Mouse (Mus musculus) kidney, adult 9 months (tissue): Measurements from ENCODE around the gene Gm45785.
A peak's percentile ranks its signal among the peaks of the same experiment; 100 is the strongest.

Experiments
- DNase-seq: peaks from one replicate; pipeline ENCODE4 v3.0.0; 2022

Gene Gm45785

GRCm38 (mm10) chr7:140828171-140828881 lies 27.8 kb downstream of the Gm45785 start:
- DNase-seq, result peak; percentile 91

- DNase-seq, result no peak
Measured at GRCm38 (mm10) chr7:140822731-140823130, 33.4 kb downstream of the Gm45785 start.

DNA sequence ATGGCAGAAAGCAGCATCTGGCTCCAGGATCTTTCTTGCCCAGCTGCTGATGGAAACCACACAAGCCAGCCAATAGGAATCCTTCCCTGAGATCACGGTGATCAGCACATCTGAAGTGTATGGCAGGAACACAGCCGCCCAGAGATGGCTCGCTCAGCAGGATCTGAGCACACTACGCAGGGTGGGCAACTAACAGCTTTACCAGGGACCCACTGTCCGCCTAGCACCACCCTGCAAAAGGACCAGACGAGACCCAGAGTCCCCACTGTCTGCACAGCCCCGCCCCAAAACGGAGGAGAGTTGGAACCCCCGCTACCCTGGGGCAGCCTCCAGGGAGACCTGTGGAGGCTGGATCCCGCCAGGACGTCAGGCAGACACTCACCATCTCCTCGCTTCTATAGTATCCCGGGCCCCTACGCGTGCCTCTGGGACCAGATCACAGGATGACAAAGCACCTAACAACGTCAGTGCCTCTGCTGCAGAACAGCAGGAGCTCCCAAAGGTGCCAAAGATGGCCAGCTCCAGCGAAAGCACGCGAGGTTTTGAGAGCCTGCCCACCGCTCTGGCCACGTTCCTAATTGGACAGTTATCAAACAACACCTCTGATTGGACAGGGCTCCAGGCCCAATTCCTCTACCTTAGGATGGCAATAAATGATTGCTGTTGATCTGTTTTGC lies 34.3 kb downstream of the Gm45785 start, which contains the start of gene Zfp941:
Zfp941 (minus strand) TSS at position 526 of the 677 bp plus-strand sequence.
- DNase-seq, result peak; percentile 76

DNA sequence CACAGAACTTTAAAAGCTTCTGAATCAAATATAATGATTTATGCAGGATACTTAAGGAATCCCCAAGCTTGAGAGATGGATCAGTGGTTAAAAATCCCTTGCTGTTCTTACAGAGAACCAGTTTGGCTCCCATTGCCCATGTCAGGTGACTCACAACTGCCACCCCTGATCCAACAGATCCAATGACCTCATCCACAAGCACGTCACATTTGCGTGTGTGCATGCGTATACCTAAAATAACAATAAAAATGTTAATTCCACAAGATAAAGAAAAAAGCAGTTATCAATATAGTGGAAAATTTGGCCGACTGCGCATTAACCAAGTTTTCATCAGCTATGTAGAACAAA lies 34.9 kb downstream of the Gm45785 start:
- no peak for DNase-seq

GRCm38 (mm10) chr7:140820173-140820572 lies 36.0 kb downstream of the Gm45785 start:
- DNase-seq, result no peak

- no peak for DNase-seq
Measured at GRCm38 (mm10) chr7:140812850-140813249, 43.3 kb downstream of the Gm45785 start.

GRCm38 (mm10) chr7:140811714-140812113 lies 44.4 kb downstream of the Gm45785 start:
- DNase-seq, result no peak

- no peak for DNase-seq
Measured at GRCm38 (mm10) chr7:140810496-140810895, 45.6 kb downstream of the Gm45785 start.

DNA sequence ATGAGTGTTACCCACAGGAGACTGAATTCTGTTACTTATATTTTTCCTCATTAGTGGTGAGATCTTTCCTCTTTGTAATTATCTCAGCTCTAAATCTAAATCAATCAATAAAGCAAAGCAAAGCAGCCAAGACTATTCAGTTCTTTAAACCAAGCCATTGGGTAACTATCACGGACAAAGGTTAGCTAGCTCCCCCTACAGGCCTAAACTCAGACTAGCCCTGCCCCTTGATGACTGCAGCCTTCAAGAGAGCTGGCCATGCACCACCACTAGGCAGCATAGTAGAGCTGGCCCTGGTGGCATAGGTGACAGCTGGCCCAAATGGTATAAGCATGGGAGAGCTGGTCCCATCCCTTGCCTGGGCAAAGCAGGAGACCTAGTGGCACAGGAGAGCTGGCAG lies 50.4 kb downstream of the Gm45785 start:
- DNase-seq, result peak; percentile 92

GRCm38 (mm10) chr7:140802629-140803028 lies 53.5 kb downstream of the Gm45785 start:
- DNase-seq, result peak; percentile 72

GRCm38 (mm10) chr7:140798212-140798611 lies 57.9 kb downstream of the Gm45785 start:
- DNase-seq, result no peak

GRCm38 (mm10) chr7:140797619-140798018 lies 58.5 kb downstream of the Gm45785 start:
- no peak for DNase-seq

- no peak for DNase-seq
Measured at GRCm38 (mm10) chr7:140793541-140793940, 62.6 kb downstream of the Gm45785 start.

DNA sequence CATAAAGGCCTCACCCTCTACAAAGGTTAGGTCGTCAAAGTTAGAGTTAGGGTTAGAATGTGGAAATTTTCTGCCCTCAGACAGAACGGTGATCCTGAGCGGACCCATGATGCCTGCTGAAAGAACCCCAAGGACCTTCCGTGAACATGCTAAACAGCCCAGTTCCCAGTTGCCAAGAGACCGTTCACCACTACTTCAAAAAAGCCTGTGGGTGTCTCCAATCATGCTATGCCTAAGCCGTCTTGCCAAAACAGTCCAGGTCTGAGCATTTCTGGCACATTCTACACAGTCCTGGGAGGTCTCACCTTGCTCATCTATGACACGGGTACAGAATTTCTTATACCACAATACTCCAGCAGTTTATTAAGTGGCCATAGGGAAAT lies 68.1 kb downstream of the Gm45785 start:
- DNase-seq, result no peak

GRCm38 (mm10) chr7:140787406-140788052 lies 68.6 kb downstream of the Gm45785 start, which contains the start of gene Syce1:
Syce1 (minus strand) TSS chr7:140787852.
- no peak for DNase-seq

DNA sequence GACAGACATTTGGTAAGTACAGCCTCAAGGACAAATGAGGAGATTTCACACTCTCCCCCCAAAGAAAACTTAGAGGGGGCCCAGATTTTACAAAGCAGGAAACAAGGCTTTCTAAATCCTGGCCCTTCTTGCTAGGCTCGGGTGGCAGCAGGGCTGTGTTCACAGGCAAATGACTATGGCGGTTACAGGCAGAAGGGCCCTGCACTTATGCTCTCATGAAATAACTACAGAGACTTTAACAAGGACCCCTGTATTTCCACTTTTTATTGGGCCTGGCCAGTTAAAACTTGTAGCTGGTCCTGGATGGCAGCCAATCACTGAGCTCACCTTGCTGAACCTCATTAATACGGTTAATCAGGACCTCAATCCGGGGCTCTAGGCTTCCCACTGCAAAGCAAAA lies 75.6 kb downstream of the Gm45785 start:
- no peak for DNase-seq
